Mouse (Mus musculus) lung, postnatal 4 days (tissue): ENCODE measurements around the gene Cfap126.
A peak's percentile ranks its signal among the peaks of the same experiment; 100 is the strongest.
"Not testable (repeated sequence)": the region's sequence is repeated elsewhere in the genome, so short reads cannot be mapped to it uniquely, and the experiment has no call there.

ENCODE experiments used
- DNase-seq, 2 experiments: peaks; one replicate each; pipeline ENCODE4 v3.0.0; 2021

Gene Cfap126

DNA sequence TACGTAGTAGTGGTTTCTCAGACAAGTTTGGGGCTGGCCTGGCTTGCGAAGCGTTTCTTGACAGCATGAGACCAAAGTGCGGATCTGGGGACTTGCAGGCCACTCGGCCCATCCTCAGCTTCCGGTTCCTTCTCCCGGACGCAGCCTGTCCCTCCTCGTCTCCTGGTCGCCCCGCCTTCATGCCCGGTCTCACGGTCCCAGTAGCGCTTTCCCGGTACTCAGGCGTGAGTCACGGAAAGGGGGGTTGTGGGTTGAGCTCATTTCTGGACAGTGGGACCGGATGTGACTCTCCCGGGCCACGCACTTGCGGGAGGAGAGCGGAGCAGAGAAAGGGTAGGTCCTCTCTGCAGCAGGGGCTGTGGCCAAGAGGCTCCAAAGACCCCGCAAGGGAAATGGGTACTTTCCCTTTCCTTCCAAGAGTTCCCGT is at the start of gene Cfap126:
Gene Cfap126, plus strand, starts transcription at position 46 of the 427 bp plus-strand sequence.
- peak; percentile 88 to 92 for DNase-seq

DNA sequence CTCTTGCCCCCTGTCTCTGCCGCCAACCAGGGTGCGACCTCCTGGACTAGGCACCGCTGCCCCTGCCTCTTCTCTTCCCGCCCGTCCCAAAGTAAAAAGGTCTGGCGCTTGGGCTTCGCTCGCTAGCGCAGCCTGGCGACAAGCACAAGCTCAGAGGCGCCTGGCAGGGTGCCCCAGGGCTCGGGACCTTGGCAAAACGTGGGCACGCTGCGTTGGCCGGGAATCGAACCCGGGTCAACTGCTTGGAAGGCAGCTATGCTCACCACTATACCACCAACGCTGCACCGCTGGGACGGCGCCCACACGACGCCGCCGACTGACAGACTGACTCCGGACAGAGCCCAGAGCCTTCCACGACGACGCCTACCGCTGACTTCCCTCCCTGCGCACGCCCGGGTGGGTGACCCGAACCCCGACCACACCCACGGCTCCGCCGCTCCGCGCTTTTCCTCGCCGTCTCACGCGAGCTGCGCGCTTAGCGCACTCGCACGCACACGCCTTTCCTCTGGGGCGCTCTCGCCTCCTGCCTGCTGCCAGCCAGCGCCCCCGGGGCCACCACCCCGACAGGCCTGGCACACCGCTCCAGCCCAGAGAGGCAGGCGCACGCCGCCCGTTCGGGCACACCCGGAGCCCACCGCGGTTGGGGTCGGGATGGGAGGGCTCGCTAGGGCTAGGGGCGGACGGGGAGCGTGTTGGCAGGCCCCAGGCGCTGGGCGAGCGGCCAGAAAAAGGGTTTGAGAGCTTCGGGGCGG is 49.1 kb upstream of the Cfap126 start, which contains the start of gene Fcgr3:
Gene Fcgr3, minus strand, starts transcription at position 445 of the 752 bp plus-strand sequence.
- peak; percentile 88 to 91 for DNase-seq

DNA sequence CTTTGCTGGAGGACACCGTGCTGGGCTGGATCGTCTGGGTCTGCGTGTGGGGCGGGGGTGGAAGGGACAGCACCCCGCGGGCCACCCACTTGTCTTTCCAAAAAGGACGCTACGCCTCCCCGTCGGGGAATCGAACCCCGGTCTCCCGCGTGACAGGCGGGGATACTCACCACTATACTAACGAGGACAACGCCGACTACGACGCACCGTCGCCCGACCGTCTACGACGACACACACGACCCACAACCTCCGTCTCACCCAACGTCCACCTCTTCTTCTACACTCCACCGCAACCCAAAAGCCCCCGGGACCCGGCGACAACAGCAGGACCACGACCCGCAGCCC is 48.5 kb upstream of the Cfap126 start:
- DNase-seq, result peak; percentile 70 to 78

DNA sequence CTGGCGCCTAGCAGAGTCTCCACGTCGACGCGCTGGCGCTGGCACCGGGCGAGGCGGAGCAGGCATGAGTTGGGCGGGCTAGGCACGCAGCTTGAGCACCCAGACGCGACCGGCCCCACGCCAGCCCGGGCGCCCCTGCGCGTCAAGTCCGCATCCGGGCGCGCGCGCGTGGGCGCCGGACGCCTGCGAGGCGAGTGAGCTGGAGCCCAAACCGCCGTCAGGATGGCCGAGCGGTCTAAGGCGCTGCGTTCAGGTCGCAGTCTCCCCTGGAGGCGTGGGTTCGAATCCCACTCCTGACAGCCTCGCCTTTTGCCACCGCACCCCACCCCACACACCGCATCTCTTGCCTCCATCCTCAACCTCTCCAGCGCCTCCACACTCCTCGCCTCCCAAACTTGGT is 48.0 kb upstream of the Cfap126 start:
- peak; percentile 60 to 68 for DNase-seq

- DNase-seq, result not testable (repeated sequence)
These were observed 47.1 kb upstream of the Cfap126 start for GRCm38 (mm10) chr1:171066583-171066982.

DNA sequence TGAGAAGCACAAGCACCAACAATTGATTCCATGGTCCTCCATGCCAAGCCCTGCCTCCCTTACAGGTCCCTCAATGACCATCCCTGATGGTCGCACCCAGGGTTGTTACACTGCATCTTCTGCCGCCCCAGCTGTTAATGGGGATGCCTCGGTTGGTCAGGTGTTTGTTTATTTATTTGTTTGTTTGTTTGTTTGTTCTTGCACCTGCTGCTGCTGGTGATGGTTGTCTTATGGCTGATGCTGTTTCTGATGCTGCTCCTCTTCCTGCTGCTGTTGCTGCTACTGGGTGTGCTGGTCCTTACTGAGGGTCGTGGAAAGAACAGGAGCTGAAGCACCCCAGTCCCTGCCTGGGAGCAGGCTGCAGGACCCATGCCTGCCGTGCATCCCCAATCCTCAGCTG is 45.8 kb upstream of the Cfap126 start:
- not testable (repeated sequence) for DNase-seq

DNA sequence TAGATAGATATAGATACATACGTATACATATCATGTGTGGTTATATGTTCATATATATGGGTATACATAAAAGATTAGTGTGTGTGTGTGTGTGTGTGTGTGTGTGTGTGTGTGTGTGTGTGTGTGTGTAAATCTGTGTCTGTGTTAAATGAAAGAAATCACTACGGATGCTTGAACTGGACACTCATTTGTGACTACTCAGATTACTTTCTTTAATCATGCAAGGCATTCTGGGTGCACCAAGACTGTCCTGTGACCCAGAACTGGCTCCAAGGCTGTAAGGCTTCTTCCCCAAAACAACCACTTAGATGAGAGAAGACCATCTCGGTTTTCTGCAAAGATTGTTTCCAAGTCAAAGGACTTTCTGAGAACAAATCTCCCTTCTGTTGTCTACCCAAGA is 44.2 kb upstream of the Cfap126 start:
- DNase-seq, result not testable (repeated sequence)

- not testable (repeated sequence) for DNase-seq
These were observed 42.8 kb upstream of the Cfap126 start for GRCm38 (mm10) chr1:171070879-171071278.

DNA sequence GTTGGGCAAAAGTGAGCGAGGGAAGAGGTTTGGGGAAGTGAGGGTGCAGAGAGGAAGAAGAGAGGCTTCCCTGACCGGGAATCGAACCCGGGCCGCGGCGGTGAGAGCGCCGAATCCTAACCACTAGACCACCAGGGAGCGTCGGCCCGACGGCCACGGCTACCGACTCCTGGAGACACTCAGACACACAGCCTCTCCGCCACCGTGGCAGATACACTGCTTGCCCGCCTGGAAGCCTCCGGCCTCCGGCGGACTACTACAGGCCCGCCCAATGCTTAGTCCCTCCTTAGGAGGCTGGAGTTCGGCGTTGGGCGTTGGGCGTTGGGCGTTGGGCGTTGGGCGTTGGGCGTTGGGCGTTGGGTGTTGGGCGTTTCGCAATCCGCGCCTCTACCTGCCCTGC is 42.0 kb upstream of the Cfap126 start:
- not testable (repeated sequence) for DNase-seq

GRCm38 (mm10) chr1:171072217-171072616 is 41.5 kb upstream of the Cfap126 start:
- not testable (repeated sequence) for DNase-seq

DNA sequence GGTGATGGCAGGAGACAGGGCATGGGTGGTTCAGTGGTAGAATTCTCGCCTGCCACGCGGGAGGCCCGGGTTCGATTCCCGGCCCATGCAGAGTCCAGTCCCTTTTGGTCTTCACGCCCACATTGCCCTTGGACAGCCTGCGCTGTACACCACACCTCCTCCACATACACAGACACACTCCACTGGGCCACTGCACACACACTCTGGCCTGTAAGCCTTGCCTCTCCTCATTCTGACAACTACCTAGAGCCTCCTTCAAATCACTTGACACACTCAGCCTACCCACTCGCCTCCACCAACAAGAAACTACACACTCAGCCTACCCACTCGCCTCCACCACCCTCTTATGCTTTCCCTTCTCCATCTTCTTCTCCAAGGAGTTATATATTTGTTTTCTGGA is 39.4 kb upstream of the Cfap126 start:
- peak; percentile 26 to 43 for DNase-seq

GRCm38 (mm10) chr1:171076176-171076575 is 37.5 kb upstream of the Cfap126 start:
- not testable (repeated sequence) for DNase-seq

GRCm38 (mm10) chr1:171077192-171077591 is 36.5 kb upstream of the Cfap126 start:
- DNase-seq, result not testable (repeated sequence)

DNA sequence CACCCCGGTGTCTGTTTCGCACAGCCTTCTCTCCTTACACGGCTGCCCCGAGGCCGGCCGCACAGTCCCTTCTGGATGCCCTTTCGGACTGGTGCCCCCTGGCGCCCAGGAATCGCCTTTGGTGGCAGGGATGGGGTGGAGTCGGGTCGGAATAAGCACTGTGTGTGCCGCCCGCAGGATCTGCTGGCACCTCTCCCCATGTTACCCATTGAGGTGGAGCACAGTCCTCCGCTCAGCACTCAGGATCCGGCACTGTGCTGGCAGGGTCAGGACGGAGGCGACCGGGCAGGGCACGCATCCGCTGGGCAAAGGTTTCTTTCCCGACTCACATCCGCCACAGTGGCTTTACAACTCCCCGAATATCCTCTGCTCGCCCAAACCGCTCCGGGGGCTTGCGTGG is 35.8 kb upstream of the Cfap126 start:
- peak; percentile 64 to 69 for DNase-seq

- DNase-seq, result not testable (repeated sequence)
These were observed 35.3 kb upstream of the Cfap126 start for GRCm38 (mm10) chr1:171078419-171078818.

DNA sequence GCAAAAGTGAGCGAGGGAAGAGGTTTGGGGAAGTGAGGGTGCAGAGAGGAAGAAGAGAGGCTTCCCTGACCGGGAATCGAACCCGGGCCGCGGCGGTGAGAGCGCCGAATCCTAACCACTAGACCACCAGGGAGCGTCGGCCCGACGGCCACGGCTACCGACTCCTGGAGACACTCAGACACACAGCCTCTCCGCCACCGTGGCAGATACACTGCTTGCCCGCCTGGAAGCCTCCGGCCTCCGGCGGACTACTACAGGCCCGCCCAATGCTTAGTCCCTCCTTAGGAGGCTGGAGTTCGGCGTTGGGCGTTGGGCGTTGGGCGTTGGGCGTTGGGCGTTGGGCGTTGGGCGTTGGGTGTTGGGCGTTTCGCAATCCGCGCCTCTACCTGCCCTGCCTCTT is 34.4 kb upstream of the Cfap126 start:
- not testable (repeated sequence) for DNase-seq

DNA sequence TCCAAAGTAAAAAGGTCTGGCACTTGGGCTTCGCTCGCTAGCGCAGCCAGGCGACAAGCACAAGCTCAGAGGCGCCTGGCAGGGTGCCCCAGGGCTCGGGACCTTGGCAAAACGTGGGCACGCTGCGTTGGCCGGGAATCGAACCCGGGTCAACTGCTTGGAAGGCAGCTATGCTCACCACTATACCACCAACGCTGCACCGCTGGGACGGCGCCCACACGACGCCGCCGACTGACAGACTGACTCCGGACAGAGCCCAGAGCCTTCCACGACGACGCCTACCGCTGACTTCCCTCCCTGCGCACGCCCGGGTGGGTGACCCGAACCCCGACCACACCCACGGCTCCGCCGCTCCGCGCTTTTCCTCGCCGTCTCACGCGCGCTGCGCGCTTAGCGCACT is 33.9 kb upstream of the Cfap126 start:
- DNase-seq, result not testable (repeated sequence)

DNA sequence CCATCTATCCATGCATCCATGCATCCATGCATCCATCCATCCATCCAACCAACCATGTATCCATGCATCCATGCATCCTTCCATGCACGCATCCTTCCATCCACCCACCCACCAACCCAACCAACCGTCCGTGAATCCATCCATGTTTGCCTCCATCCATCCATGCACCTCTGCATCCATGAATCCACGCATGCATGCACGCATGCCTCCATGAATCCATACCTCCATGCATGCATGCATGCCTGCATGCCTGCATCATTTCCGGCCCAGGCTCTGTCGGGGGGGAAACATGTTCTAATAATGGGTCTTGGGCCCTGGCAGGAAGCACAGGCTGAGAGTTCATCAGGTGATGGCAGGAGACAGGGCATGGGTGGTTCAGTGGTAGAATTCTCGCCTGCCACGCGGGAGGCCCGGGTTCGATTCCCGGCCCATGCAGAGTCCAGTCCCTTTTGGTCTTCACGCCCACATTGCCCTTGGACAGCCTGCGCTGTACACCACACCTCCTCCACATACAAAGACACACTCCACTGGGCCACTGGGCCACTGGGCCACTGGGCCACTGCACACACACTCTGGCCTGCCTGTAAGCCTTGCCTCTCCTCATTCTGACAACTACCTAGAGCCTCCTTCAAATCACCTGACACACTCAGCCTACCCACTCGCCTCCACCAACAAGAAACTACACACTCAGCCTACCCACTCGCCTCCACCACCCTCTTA is 32.0 kb upstream of the Cfap126 start:
- not testable (repeated sequence) for DNase-seq

GRCm38 (mm10) chr1:171085718-171086117 is 28.0 kb upstream of the Cfap126 start:
- no peak for DNase-seq

GRCm38 (mm10) chr1:171088237-171088869 is 25.4 kb upstream of the Cfap126 start:
- DNase-seq, result not testable (repeated sequence)

DNA sequence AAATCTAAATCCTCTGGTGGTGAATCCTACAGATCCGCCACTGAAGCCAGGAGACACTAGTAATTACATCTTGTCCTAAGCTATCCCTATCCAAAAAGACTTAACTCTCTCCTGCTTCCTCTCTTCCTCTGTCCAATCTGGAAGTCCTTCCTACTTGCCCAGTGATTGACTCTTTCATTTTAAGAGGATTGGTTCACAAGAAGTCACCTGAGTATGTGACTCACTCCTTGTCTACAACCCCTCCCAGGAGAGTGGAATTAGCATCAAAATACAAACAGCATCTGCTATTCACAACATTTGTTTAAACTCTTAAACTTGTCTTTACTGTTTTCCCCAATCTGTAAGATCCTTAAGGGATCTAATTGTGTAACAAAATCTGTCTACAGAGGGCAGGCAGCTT is 23.8 kb upstream of the Cfap126 start:
- DNase-seq, result no peak

DNA sequence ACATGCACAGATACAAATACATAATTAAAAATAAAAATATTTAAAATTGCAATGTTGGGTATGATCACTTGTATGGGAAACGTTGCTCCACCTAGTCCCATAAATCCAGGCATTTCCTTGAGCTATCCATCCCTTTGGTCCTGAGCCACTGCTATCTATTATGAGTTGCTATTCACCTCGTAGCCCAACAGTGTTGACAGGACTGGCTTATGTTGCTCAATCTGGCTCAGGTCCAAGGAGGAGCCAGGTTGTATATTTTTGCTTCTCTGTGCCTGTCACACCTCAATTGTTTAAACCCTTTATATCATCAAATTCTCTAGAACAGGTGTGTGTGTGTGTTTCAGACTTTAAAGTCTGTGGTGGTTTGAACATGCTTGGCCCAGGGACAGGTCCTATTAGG is 23.0 kb upstream of the Cfap126 start:
- DNase-seq, result no peak

GRCm38 (mm10) chr1:171094424-171094823 is 19.3 kb upstream of the Cfap126 start:
- DNase-seq, result no peak
